ENCODE assay signal across 16 mouse cellular contexts in genomic region chr15:84526921-84527320, GRCm38 (mm10). TPM values are rescaled to one million over a fixed set of nuclear protein-coding genes. Genes with fewer than 3 reads are reported as not detected.
DNase-seq lines count a peak whose midpoint lies in the region; ATAC-seq and TF ChIP-seq lines count a peak whose summit lies in the region.
"Had no signal": no experiment of that assay in that cellular context is flagged by ENCODE, and none has a peak within 500 bp of the region (broad histone marks: within the 10 kb centered on the region; RNA-seq: fewer than 3 reads in every experiment).

No protein-coding gene starts in this region.

- 48% methylated on average over 14 of the region's 14 CpGs for WGBS in lung, embryonic 14.5 days
- WGBS in hindbrain, embryonic 11.5 days = 60% methylated on average over 14 of the region's 14 CpGs
- WGBS in neural tube, embryonic 12.5 days = 29% methylated on average over 14 of the region's 14 CpGs

- intact Hi-C loops in left cerebral cortex, postnatal 36 days (cut with DNase I) = loop anchor here (5.0 kb wide), 1 partner anchor 45 kb away; no protein-coding TSS in a partner anchor

- ATAC-seq in lung, embryonic 14.5 days (ENCODE audit: insufficient read depth) = no peak
- peak; percentile 80 for ATAC-seq in hindbrain, embryonic 11.5 days (ENCODE audit: low FRiP score)
- ATAC-seq in neural tube, embryonic 12.5 days (ENCODE audit: low FRiP score, low read depth) = peak; percentile 69; the same call in 1 of the 2 replicates

- H3K36me3 ChIP-seq in lung, embryonic 14.5 days (ENCODE audit: insufficient read depth) = no peaks in the 10 kb centered on the region
- no peaks in the 10 kb centered on the region for H3K36me3 ChIP-seq in hindbrain, embryonic 11.5 days (ENCODE audit: control insufficient read depth, insufficient read depth, low read length)
- no peaks in the 10 kb centered on the region for H3K36me3 ChIP-seq in neural tube, embryonic 12.5 days
- H3K36me3 ChIP-seq: kidney, embryonic 15.5 days; liver, embryonic 13.5 days; stomach, embryonic 15.5 days had no signal

- H3K27me3 ChIP-seq in lung, embryonic 14.5 days (ENCODE audit: insufficient read depth, low read length) = no peaks in the 10 kb centered on the region
- no peaks in the 10 kb centered on the region for H3K27me3 ChIP-seq in hindbrain, embryonic 11.5 days (ENCODE audit: control insufficient read depth, insufficient read depth, low read length)
- no peaks in the 10 kb centered on the region for H3K27me3 ChIP-seq in neural tube, embryonic 12.5 days (replicated peaks)
- H3K27me3 ChIP-seq: liver, embryonic 13.5 days; stomach, embryonic 15.5 days had no signal

- no peak overlapping the region for H3K4me3 ChIP-seq in lung, embryonic 14.5 days (ENCODE audit: low read depth, low read length)
- no peak overlapping the region for H3K4me3 ChIP-seq in hindbrain, embryonic 11.5 days (ENCODE audit: low read depth, low read length)
- H3K4me3 ChIP-seq in neural tube, embryonic 12.5 days = no peak overlapping the region
- H3K4me3 ChIP-seq: kidney, embryonic 15.5 days; liver, embryonic 13.5 days; stomach, embryonic 15.5 days had no signal

- no peak overlapping the region for H3K9ac ChIP-seq in lung, embryonic 14.5 days
- H3K9ac ChIP-seq in hindbrain, embryonic 11.5 days (ENCODE audit: low read depth, low read length) = no peak overlapping the region
- no peak overlapping the region for H3K9ac ChIP-seq in neural tube, embryonic 12.5 days
- H3K9ac ChIP-seq: kidney, embryonic 15.5 days; liver, embryonic 13.5 days; stomach, embryonic 15.5 days had no signal

- no peak overlapping the region for H3K27ac ChIP-seq in lung, embryonic 14.5 days (ENCODE audit: low read depth)
- no peak overlapping the region for H3K27ac ChIP-seq in hindbrain, embryonic 11.5 days (ENCODE audit: low read depth, low read length)
- no peak overlapping the region for H3K27ac ChIP-seq in neural tube, embryonic 12.5 days
- H3K27ac ChIP-seq: kidney, embryonic 15.5 days; liver, embryonic 13.5 days; stomach, embryonic 15.5 days had no signal

- no peaks in the 10 kb centered on the region for H3K9me3 ChIP-seq in lung, embryonic 14.5 days (ENCODE audit: low read depth, low read length)
- H3K9me3 ChIP-seq in hindbrain, embryonic 11.5 days (ENCODE audit: control insufficient read depth, low read length) = no peaks in the 10 kb centered on the region
- H3K9me3 ChIP-seq in neural tube, embryonic 12.5 days = no peaks in the 10 kb centered on the region
- H3K9me3 ChIP-seq: kidney, embryonic 15.5 days; liver, embryonic 13.5 days; stomach, embryonic 15.5 days had no signal

- peak; percentile 33 to 36 for DNase-seq in adrenal gland, adult (ENCODE audit: inconsistent age in 2 of 2, low spot score in 1 of 2)
- no peak for DNase-seq in adrenal gland, postnatal 10 days
- DNase-seq in lung, embryonic 14.5 days = no peak
- DNase-seq in lung, postnatal 4 days = no peak
- peak; percentile 47 for DNase-seq in hindbrain, embryonic 11.5 days (ENCODE audit: low spot score)
- DNase-seq in left cerebral cortex, postnatal 36 days (ENCODE audit: low spot score in 2 of 2) = no peak
- no peak for DNase-seq in B cell, adult 2 months
- DNase-seq: adrenal gland, postnatal 36 days; cerebellum, adult 11-12 months; left cerebral cortex, postnatal 4 days; liver, embryonic 13.5 days; lung, postnatal 10 days; thymus, postnatal 25 days had no signal

- no peak overlapping the region for H3K4me2 ChIP-seq in lung, embryonic 14.5 days
- no peak overlapping the region for H3K4me2 ChIP-seq in hindbrain, embryonic 11.5 days (replicated peaks; ENCODE audit: low read depth, low read length)
- H3K4me2 ChIP-seq in neural tube, embryonic 12.5 days (replicated peaks) = no peak overlapping the region
- H3K4me2 ChIP-seq: kidney, embryonic 15.5 days; liver, embryonic 13.5 days; stomach, embryonic 15.5 days had no signal

- no peaks in the 10 kb centered on the region for H3K4me1 ChIP-seq in lung, embryonic 14.5 days (ENCODE audit: insufficient read depth)
- H3K4me1 ChIP-seq in hindbrain, embryonic 11.5 days (replicated peaks; ENCODE audit: control insufficient read depth, insufficient read depth, low read length) = 0 out of 2 replicates have a peak, but pooled peaks cover 2% of the 10 kb centered on the region
- H3K4me1 ChIP-seq in neural tube, embryonic 12.5 days = peaks cover 19% of the 10 kb centered on the region
- H3K4me1 ChIP-seq: liver, embryonic 13.5 days; stomach, embryonic 15.5 days had no signal

- peak; percentile 26; the same call in 1 of the 2 replicates for TF ChIP-seq CTCF in lung, embryonic 14.5 days (IDR thresholded peaks at IDR 0.05; ENCODE audit: low read depth)

RNA-seq across cellular contexts. Expression of gene Rtl6, which starts 30.7 kb away (rescaled TPM):
- 1 to 10 TPM; 6.6 to 9.5 TPM for total RNA-seq in adrenal gland, postnatal 10 days (2021)
- 8.6 and 8.7 TPM in 2 replicates for polyA plus RNA-seq in lung, embryonic 14.5 days (2014; fragmentation: Nextera tagmentation; extraction: Ambion mirVana)
- polyA plus RNA-seq in hindbrain, embryonic 11.5 days (2014; fragmentation: Nextera tagmentation; extraction: Ambion mirVana) = 13.0 and 18.5 TPM in 2 replicates
- polyA plus RNA-seq in neural tube, embryonic 12.5 days (2016; fragmentation: Nextera tagmentation; extraction: Ambion mirVana) = 45.8 and 47.4 TPM in 2 replicates
- 10 to 100 TPM; 54.4 to 60.6 TPM for total RNA-seq in left cerebral cortex, postnatal 36 days (2021)

Comparison
In these comparisons a context has a peak if more than half of its experiments do, and no peak if none do; other contexts are left out.
1. DNase-seq: peak in adrenal gland, adult (2 of 2) and hindbrain, embryonic 11.5 days (single experiment); none in adrenal gland, postnatal 10 days (single experiment), lung, embryonic 14.5 days (single experiment), lung, postnatal 4 days (0 of 2), left cerebral cortex, postnatal 36 days (0 of 2) and B cell, adult 2 months (0 of 2).